Mouse (Mus musculus) lung, adult 2 months (tissue): ENCODE data around the gene Larp1b.

Experiments used
- CTCF ChIP-seq: fragments of 200-500 bp; IDR thresholded peaks from 2 replicates; pipeline ENCODE4 v1.5.1; 2011; ENCODE audit warnings: mild to moderate bottlenecking, low read length, control low read depth; ENCODE audit not compliant: insufficient read depth
- POLR2A ChIP-seq: fragments of 200-500 bp; IDR thresholded peaks from 2 replicates; pipeline ENCODE4 v1.6.1; 2011; ENCODE audit warnings: low read depth, mild to moderate bottlenecking, control low read depth, low read length, borderline replicate concordance; ENCODE audit errors: extremely low read depth

- TF ChIP-seq CTCF (no peak), POLR2A (no peak)
Measured at GRCm38 (mm10) chr3:41014946-41015345, 65.3 kb downstream of the Larp1b start.
